Mouse (Mus musculus): ENCODE results near the gene Calr3. TPM values are rescaled to one million over a fixed set of nuclear protein-coding genes. Genes with fewer than 3 reads are reported as not detected.

Gene Calr3
- not detected in 2 replicates for polyA plus RNA-seq (2012; ENCODE audit: low replicate concordance)

GRCm38 (mm10) chr8:72443338-72443993, at the start of gene Calr3, which contains the start of gene 1700030K09Rik:
TSS of gene Calr3 (minus strand) at chr8:72443870.
TSS of gene 1700030K09Rik (plus strand) at chr8:72443880.

GRCm38 (mm10) chr8:72491680-72492621, 48.3 kb upstream of the Calr3 start, which contains the start of gene Slc35e1:
TSS of gene Slc35e1 (minus strand) at chr8:72492614.

GRCm38 (mm10) chr8:72474826-72475546, 31.3 kb upstream of the Calr3 start, which contains the start of gene Cherp:
TSS of gene Cherp (minus strand) at chr8:72475226.

GRCm38 (mm10) chr8:72421362-72422335, 22.0 kb downstream of the Calr3 start, which contains the start of gene Eps15l1:
TSS of gene Eps15l1 (minus strand) at chr8:72421460.

Other genes with a start within 250 kb of the Calr3 start
- gene Cib3, start 231.0 kb downstream of the Calr3 start, polyA plus RNA-seq (2012; ENCODE audit: low replicate concordance), result 0.17 TPM in 1 of 2 replicates, not detected in the other
- not detected in 2 replicates for gene Gm11034, start 230.2 kb downstream of the Calr3 start, polyA plus RNA-seq (2012; ENCODE audit: low replicate concordance)
- 65.6 and 77.9 TPM in 2 replicates for gene Fam32a, start 224.1 kb downstream of the Calr3 start, polyA plus RNA-seq (2012; ENCODE audit: low replicate concordance)
- gene Ap1m1, start 203.9 kb downstream of the Calr3 start, polyA plus RNA-seq (2012; ENCODE audit: low replicate concordance), result 236 and 295 TPM in 2 replicates
- gene Gm10282, start 138.6 kb downstream of the Calr3 start, polyA plus RNA-seq (2012; ENCODE audit: low replicate concordance), result 27.7 and 49.2 TPM in 2 replicates
- 711 and 2,389 TPM in 2 replicates for gene Klf2, start 124.8 kb downstream of the Calr3 start, polyA plus RNA-seq (2012; ENCODE audit: low replicate concordance)
- gene Eps15l1, start 22.4 kb downstream of the Calr3 start, polyA plus RNA-seq (2012; ENCODE audit: low replicate concordance), result 10.6 and 23.1 TPM in 2 replicates
- gene 1700030K09Rik, start within 50 bp of the Calr3 start, polyA plus RNA-seq (2012; ENCODE audit: low replicate concordance), result 2.7 and 3.9 TPM in 2 replicates
- gene Cherp, start 31.4 kb upstream of the Calr3 start, polyA plus RNA-seq (2012; ENCODE audit: low replicate concordance), result 153 and 205 TPM in 2 replicates
- gene Slc35e1, start 48.7 kb upstream of the Calr3 start, polyA plus RNA-seq (2012; ENCODE audit: low replicate concordance), result 12.6 and 14.4 TPM in 2 replicates
- 22.7 and 52.1 TPM in 2 replicates for gene Med26, start 104.4 kb upstream of the Calr3 start, polyA plus RNA-seq (2012; ENCODE audit: low replicate concordance)
- 14.1 and 39.9 TPM in 2 replicates for gene Smim7, start 127.2 kb upstream of the Calr3 start, polyA plus RNA-seq (2012; ENCODE audit: low replicate concordance)
- 1.3 and 2.3 TPM in 2 replicates for gene Tmem38a, start 128.2 kb upstream of the Calr3 start, polyA plus RNA-seq (2012; ENCODE audit: low replicate concordance)
- gene Nwd1, start 202.8 kb upstream of the Calr3 start, polyA plus RNA-seq (2012; ENCODE audit: low replicate concordance), result 0.11 and 0.16 TPM in 2 replicates

Measured in hematopoietic multipotent progenitor cell, adult 10-12 weeks (in vitro differentiated cells).